In the genomic region with DNA sequence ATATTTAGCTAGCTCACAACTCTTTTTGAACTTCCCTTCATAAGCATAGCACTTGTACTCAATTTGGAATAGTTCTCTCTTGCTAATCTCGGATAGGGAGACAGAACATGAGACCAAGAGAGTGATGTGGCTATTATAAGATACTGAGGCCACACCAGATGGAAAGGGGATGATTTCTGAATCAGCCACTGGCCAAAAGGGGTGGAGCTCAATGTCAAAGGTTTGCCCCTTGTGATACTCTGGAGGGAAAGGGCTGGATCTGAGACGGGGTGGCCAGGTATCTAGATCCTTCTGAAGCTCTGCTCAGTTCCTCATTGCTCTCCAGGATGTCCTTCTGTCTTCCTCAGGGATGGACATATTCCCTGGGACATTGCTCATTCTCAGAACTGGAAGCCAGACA, we compare ENCODE assay signal across 17 mouse cellular contexts.
"Had no signal": no experiment of that assay in that cellular context is flagged by ENCODE, and none has a peak within 500 bp of the region (broad histone marks: within the 10 kb centered on the region; RNA-seq: fewer than 3 reads in every experiment).

No protein-coding gene starts in this region.

- H3K9ac ChIP-seq: lung, embryonic 15.5 days had no signal

- H3K9me3 ChIP-seq: lung, embryonic 15.5 days; megakaryocyte, embryonic 14.5 days; midbrain, embryonic 10.5 days had no signal

- H3K27me3 ChIP-seq: lung, embryonic 15.5 days; megakaryocyte, embryonic 14.5 days had no signal

- H3K4me2 ChIP-seq: lung, embryonic 15.5 days had no signal

- DNase-seq: kidney, adult 18-20 months; kidney, adult 9 months; kidney, postnatal 14 days; kidney, postnatal 4 days; lung, adult 18-20 months; lung, postnatal 10 days; lung, postnatal 36 days; midbrain, embryonic 14.5 days; right cerebral cortex, postnatal 14 days; right cerebral cortex, postnatal 4 days; thymus, adult 18-20 months; thymus, postnatal 14 days; thymus, postnatal 4 days had no signal

- H3K27ac ChIP-seq: lung, embryonic 15.5 days; midbrain, embryonic 10.5 days had no signal

- H3K4me3 ChIP-seq: lung, embryonic 15.5 days; megakaryocyte, embryonic 14.5 days; midbrain, embryonic 10.5 days had no signal

- ATAC-seq: intestine, embryonic 16.5 days had no signal

- H3K4me1 ChIP-seq: lung, embryonic 15.5 days; midbrain, embryonic 10.5 days had no signal

- H3K36me3 ChIP-seq: lung, embryonic 15.5 days; midbrain, embryonic 10.5 days had no signal
